10 mouse cellular contexts compared by ENCODE assay signal in genomic region chr8:117261702-117262101, GRCm38 (mm10). TPM values are rescaled to one million over a fixed set of nuclear protein-coding genes. Genes with fewer than 3 reads are reported as not detected.
DNase-seq lines count a peak whose midpoint lies in the region; ATAC-seq and TF ChIP-seq lines count a peak whose summit lies in the region.
"Had no signal": no experiment of that assay in that cellular context is flagged by ENCODE, and none has a peak within 500 bp of the region (broad histone marks: within the 10 kb centered on the region; RNA-seq: fewer than 3 reads in every experiment).

No protein-coding gene starts in this region.

- peaks cover 47% of the 10 kb centered on the region for H3K4me1 ChIP-seq in limb, embryonic 12.5 days (replicated peaks)
- peaks cover 54% of the 10 kb centered on the region for H3K4me1 ChIP-seq in limb, embryonic 10.5 days
- H3K4me1 ChIP-seq in forebrain, embryonic 11.5 days (replicated peaks; ENCODE audit: control insufficient read depth, insufficient read depth, low read length): peaks cover 34% of the 10 kb centered on the region; the same call in 1 of the 2 replicates
- peaks cover 46% of the 10 kb centered on the region for H3K4me1 ChIP-seq in limb, embryonic 13.5 days
- peaks cover 36% of the 10 kb centered on the region for H3K4me1 ChIP-seq in small intestine, adult 2 months (ENCODE audit: control insufficient read depth, insufficient read depth, insufficient read length, low read length)

- H3K4me3 ChIP-seq in limb, embryonic 12.5 days (replicated peaks): no peak overlapping the region
- no peak overlapping the region for H3K4me3 ChIP-seq in limb, embryonic 10.5 days
- 0 out of 2 replicates have a peak overlapping the region, but pooled peaks have one; percentile 18 for H3K4me3 ChIP-seq in forebrain, embryonic 11.5 days (ENCODE audit: low read depth, low read length)
- H3K4me3 ChIP-seq in limb, embryonic 13.5 days: no peak overlapping the region
- H3K4me3 ChIP-seq in small intestine, adult 2 months (ENCODE audit: low read depth, low read length): peak overlapping the region; percentile 12; the same call in 1 of the 2 replicates
- H3K4me3 ChIP-seq: limb, embryonic 15.5 days had no signal

- WGBS in limb, embryonic 12.5 days: 18% methylated on average over 9 of the region's 9 CpGs
- 29% methylated on average over 9 of the region's 9 CpGs for WGBS in limb, embryonic 10.5 days
- WGBS in forebrain, embryonic 11.5 days: 24% methylated on average over 9 of the region's 9 CpGs
- WGBS in limb, embryonic 13.5 days: 22% methylated on average over 9 of the region's 9 CpGs
- WGBS in small intestine, adult 2 months: 28% methylated on average over 9 of the region's 9 CpGs

- H3K4me2 ChIP-seq in limb, embryonic 12.5 days: peak overlapping the region; percentile 21
- H3K4me2 ChIP-seq in forebrain, embryonic 11.5 days (ENCODE audit: low read depth, low read length, severe bottlenecking): peak overlapping the region; percentile 91; the same call in 1 of the 2 replicates
- H3K4me2 ChIP-seq in limb, embryonic 13.5 days (replicated peaks): peak overlapping the region; percentile 89; the same call in 1 of the 2 replicates

- no peak for DNase-seq in limb, embryonic 10.5 days (ENCODE audit: low spot score)
- DNase-seq in forebrain, embryonic 11.5 days (ENCODE audit: low spot score): no peak
- no peak for DNase-seq in cerebellum, adult 9-10 months
- no peak for DNase-seq in adrenal gland, adult 2 months
- DNase-seq in cerebellum, adult 11 months: no peak
- DNase-seq: right cerebral cortex, postnatal 25 days had no signal

- TF ChIP-seq CTCF in small intestine, adult 2 months (IDR thresholded peaks at IDR 0.05; ENCODE audit: extremely low read depth, insufficient read length, insufficient replicate concordance, low read depth, low read length): no peak

- no peak; the same call in 1 of the 2 replicates for TF ChIP-seq POLR2A in small intestine, adult 2 months (IDR thresholded peaks at IDR 0.05; ENCODE audit: low read depth, low read length)

- ATAC-seq in limb, embryonic 12.5 days (ENCODE audit: insufficient number of reproducible peaks, insufficient read depth, low FRiP score, low TSS enrichment, low read depth): no peak
- no peak for ATAC-seq in forebrain, embryonic 11.5 days (replicated peaks; ENCODE audit: low FRiP score)
- ATAC-seq in limb, embryonic 13.5 days (ENCODE audit: low FRiP score, low read depth): no peak

- no peak overlapping the region; the same call in 1 of the 2 replicates for H3K9ac ChIP-seq in limb, embryonic 12.5 days (replicated peaks)
- H3K9ac ChIP-seq in forebrain, embryonic 11.5 days (ENCODE audit: low read length): no peak overlapping the region
- no peak overlapping the region for H3K9ac ChIP-seq in limb, embryonic 13.5 days
- H3K9ac ChIP-seq: limb, embryonic 15.5 days had no signal

- H3K27ac ChIP-seq in limb, embryonic 12.5 days: no peak overlapping the region
- no peak overlapping the region; the same call in 1 of the 2 replicates for H3K27ac ChIP-seq in limb, embryonic 10.5 days
- H3K27ac ChIP-seq in forebrain, embryonic 11.5 days (ENCODE audit: low read depth, low read length): no peak overlapping the region
- no peak overlapping the region for H3K27ac ChIP-seq in limb, embryonic 13.5 days
- H3K27ac ChIP-seq in small intestine, adult 2 months (ENCODE audit: insufficient read depth, low read depth, low read length): no peak overlapping the region
- H3K27ac ChIP-seq: limb, embryonic 15.5 days had no signal

- no peaks in the 10 kb centered on the region for H3K9me3 ChIP-seq in limb, embryonic 12.5 days
- no peaks in the 10 kb centered on the region for H3K9me3 ChIP-seq in limb, embryonic 10.5 days (replicated peaks)
- no peaks in the 10 kb centered on the region for H3K9me3 ChIP-seq in forebrain, embryonic 11.5 days (ENCODE audit: control insufficient read depth, low read length)
- no peaks in the 10 kb centered on the region for H3K9me3 ChIP-seq in limb, embryonic 13.5 days
- H3K9me3 ChIP-seq: limb, embryonic 15.5 days had no signal

- H3K27me3 ChIP-seq in limb, embryonic 12.5 days: no peaks in the 10 kb centered on the region
- H3K27me3 ChIP-seq in limb, embryonic 10.5 days (ENCODE audit: low read depth, poor library complexity, severe bottlenecking): no peaks in the 10 kb centered on the region
- H3K27me3 ChIP-seq in forebrain, embryonic 11.5 days (ENCODE audit: control insufficient read depth, insufficient read depth, low read length): no peaks in the 10 kb centered on the region
- no peaks in the 10 kb centered on the region for H3K27me3 ChIP-seq in limb, embryonic 13.5 days
- no peaks in the 10 kb centered on the region for H3K27me3 ChIP-seq in small intestine, adult 2 months (ENCODE audit: control insufficient read depth, insufficient read depth, low read length)
- H3K27me3 ChIP-seq: limb, embryonic 15.5 days had no signal

- no peaks in the 10 kb centered on the region for H3K36me3 ChIP-seq in limb, embryonic 12.5 days
- H3K36me3 ChIP-seq in limb, embryonic 10.5 days: no peaks in the 10 kb centered on the region
- H3K36me3 ChIP-seq in forebrain, embryonic 11.5 days (ENCODE audit: control insufficient read depth, insufficient read depth, low read length): no peaks in the 10 kb centered on the region
- peaks cover 4% of the 10 kb centered on the region; the same call in 1 of the 2 replicates for H3K36me3 ChIP-seq in limb, embryonic 13.5 days
- H3K36me3 ChIP-seq in small intestine, adult 2 months (ENCODE audit: control insufficient read depth, insufficient read depth, low read length): no peaks in the 10 kb centered on the region
- H3K36me3 ChIP-seq: limb, embryonic 15.5 days had no signal

RNA-seq across cellular contexts. Expression of gene Cmip, which starts 4.8 kb away (rescaled TPM):
- 10.1 and 20.8 TPM in 2 replicates for polyA plus RNA-seq in limb, embryonic 12.5 days (2016; fragmentation: Nextera tagmentation; extraction: Ambion mirVana)
- 7.6 and 8.2 TPM in 2 replicates for polyA plus RNA-seq in limb, embryonic 10.5 days (2016; fragmentation: Nextera tagmentation; extraction: Ambion mirVana)
- polyA plus RNA-seq in forebrain, embryonic 11.5 days (2014; fragmentation: Nextera tagmentation; extraction: Ambion mirVana): 30.5 and 32.1 TPM in 2 replicates
- polyA plus RNA-seq in limb, embryonic 13.5 days (2015; fragmentation: Nextera tagmentation; extraction: Ambion mirVana): 13.9 and 14.3 TPM in 2 replicates
- polyA plus RNA-seq in small intestine, adult 2 months (2012; rRNA removed): 58.7 and 129 TPM in 2 replicates
- total RNA-seq in adrenal gland, adult 2 months (2021): 100 to 1,000 TPM in 1 of 2 experiments, 10 to 100 TPM in 1; 99.3 to 171 TPM
- 104 and 133 TPM in 2 replicates for polyA plus RNA-seq in adrenal gland, adult 2 months (2012; rRNA removed)

Comparison
In these comparisons a context has a peak if more than half of its experiments do, and no peak if none do; other contexts are left out.
1. H3K4me2 ChIP-seq: peak in every context shown above with its lines; median percentile 91 in forebrain, embryonic 11.5 days; 89 in limb, embryonic 13.5 days; 21 in limb, embryonic 12.5 days.
2. H3K4me3 ChIP-seq: peak in forebrain, embryonic 11.5 days (single experiment) and small intestine, adult 2 months (single experiment); none in limb, embryonic 12.5 days (single experiment), limb, embryonic 10.5 days (single experiment) and limb, embryonic 13.5 days (single experiment).